Mouse (Mus musculus): ENCODE measurements around the gene Rab3b. TPM values are rescaled to one million over a fixed set of nuclear protein-coding genes. Genes with fewer than 3 reads are reported as not detected.

Gene Rab3b
- polyA plus RNA-seq, 1 experiment from 2014 or later, result 208 TPM

DNA sequence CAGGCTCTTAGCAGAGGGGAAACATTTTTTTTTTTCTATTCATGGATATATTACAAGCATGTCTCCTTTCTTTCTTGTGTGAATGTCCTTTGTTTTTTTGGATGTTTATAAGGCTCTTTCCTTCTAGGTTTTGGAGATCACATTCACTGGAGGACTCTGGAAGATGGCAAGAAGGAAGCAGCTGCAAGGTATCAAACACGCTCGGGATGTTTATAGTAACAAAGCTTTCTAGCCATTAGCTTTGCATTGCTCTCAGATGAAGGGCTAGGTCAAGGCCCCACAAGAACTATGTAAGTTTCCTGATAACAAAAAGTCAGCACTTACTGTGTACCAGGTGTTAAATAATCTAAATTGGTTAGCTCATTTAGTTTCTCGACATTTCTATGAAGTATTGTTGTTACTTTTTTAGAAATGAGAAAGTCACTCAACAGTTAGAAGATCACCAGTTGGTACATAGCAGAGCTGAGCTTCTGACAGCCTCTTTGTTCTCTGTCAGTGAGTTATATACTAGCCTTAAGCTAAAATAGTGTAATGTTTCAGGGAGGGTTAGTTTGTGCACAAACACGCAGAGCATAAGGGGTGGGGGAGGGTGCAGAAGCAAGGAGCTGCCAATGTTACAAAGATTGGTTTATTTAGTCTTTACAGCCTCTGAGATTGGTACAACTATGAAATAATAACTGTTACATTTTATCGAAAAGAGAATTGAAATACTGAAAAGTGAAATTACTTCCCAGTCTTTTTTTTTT, 32.9 kb upstream of the Rab3b start:
- ATAC-seq (ENCODE audit: low FRiP score), result no peak
- Histone ChIP-seq H3K4me2 (no peak overlapping the region), H3K27me3 (replicated peaks) (no peaks in the 10 kb centered on the region), H3K36me3 (no peaks in the 10 kb centered on the region), H3K9me3 (replicated peaks) (no peaks in the 10 kb centered on the region), H3K4me1 (peaks cover 24% of the 10 kb centered on the region), H3K27ac (replicated peaks) (no peak overlapping the region), H3K9ac (replicated peaks) (no peak overlapping the region), H3K4me3 (replicated peaks) (no peak overlapping the region)
- 88% methylated on average over 5 of the region's 5 CpGs for WGBS

DNA sequence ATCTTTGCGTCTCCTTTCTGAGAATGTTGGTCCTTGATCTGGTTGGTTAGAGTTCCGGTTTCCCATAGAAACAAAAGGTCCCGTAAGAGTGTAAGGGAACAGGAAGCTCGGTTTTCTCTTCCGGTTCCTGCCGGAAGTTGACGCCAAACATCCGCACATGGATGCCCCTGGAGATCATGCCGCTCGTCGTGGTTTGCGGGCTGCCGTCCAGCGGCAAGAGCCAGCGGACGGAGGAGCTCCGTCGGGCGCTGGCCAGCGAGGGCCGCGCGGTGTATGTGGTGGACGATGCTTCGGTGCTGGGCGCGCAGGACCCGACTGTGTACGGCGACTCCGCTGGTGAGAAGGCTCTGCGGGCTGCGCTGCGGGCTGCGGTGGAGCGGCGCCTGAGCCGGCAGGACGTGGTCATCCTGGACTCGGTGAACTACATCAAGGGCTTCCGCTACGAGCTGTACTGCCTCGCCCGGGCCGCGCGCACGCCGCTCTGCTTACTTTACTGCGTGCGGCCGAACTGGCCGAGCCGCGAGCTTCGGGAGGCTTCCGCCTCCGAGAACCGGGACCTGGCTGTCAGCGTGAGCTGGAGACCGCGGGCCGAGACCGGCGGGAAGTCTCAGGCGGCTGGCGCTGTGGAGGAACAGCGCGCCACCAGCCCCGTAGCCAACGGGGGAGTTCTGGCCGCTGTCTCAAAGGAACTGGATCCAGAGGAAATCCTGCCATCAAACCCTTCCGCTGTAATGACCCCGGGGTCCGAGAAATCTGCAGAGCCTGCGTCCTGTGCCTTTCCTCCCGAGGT, 31.0 kb upstream of the Rab3b start, which contains the start of gene Kti12:
Gene Kti12 (plus strand): TSS at position 71 of the 790 bp plus-strand sequence.
- Histone ChIP-seq H3K4me3 (replicated peaks) (peak within 1 kb of the TSS; percentile 76), H3K27me3 (replicated peaks) (no peaks in the 10 kb centered on the region), H3K27ac (replicated peaks) (peak within 1 kb of the TSS; percentile 86), H3K9me3 (replicated peaks) (no peaks in the 10 kb centered on the region), H3K36me3 (no peaks in the 10 kb centered on the region; the same call in 1 of the 2 replicates), H3K9ac (replicated peaks) (peak within 1 kb of the TSS; percentile 67), H3K4me1 (peaks cover 28% of the 10 kb centered on the region), H3K4me2 (peak within 1 kb of the TSS; percentile 90)
- WGBS, result under 1% methylated on average over 77 of the region's 77 CpGs
- ATAC-seq (ENCODE audit: low FRiP score), result peak; percentile 91

DNA sequence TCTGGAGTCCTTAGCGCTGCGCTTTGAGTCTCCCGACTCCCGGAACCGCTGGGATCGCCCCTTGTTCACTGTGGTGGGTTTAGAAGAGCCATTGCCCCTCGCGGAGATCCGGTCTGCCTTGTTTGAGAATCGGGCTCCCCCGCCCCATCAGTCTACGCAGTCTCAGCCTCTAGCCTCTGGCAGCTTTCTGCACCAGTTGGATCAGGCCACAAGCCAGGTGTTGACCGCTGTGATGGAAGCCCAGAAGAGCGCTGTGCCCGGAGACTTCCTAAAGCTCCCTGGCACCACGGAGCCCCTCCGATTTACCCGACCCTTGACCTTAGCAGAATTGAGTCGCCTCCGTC, 30.4 kb upstream of the Rab3b start, which contains the start of gene A730015C16Rik:
Gene A730015C16Rik (minus strand): TSS at position 115 of the 344 bp plus-strand sequence.
- WGBS, result 14% methylated on average over 20 of the region's 20 CpGs
- Histone ChIP-seq H3K9me3 (replicated peaks) (no peaks in the 10 kb centered on the region), H3K27ac (replicated peaks) (peak within 1 kb of the TSS; percentile 86), H3K27me3 (replicated peaks) (no peaks in the 10 kb centered on the region), H3K4me1 (peaks cover 28% of the 10 kb centered on the region), H3K36me3 (peaks cover 5% of the 10 kb centered on the region; the same call in 1 of the 2 replicates), H3K4me2 (peak within 1 kb of the TSS; percentile 90), H3K9ac (replicated peaks) (peak within 1 kb of the TSS; percentile 67), H3K4me3 (replicated peaks) (peak within 1 kb of the TSS; percentile 76)
- ATAC-seq (ENCODE audit: low FRiP score), result peak; percentile 45

DNA sequence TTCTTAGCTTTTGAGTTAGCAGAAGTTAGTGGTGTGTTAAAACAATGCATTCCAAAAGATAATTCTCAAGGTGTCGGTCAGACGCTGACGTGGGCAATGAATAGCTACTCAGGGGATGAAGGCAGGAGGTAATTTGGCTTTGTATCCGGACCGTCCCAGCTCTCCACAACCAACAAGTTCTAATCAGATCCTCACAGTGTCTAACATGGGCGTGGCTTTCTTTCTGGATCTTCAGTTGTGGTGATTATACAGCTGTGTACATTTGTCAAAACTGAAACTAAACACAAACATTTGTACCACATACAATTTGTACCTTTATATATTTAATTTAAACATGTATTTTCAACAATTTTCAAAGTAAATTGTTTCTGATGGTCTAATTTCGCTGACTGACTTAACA, 12.1 kb upstream of the Rab3b start:
- H3K27ac ChIP-seq (replicated peaks), result no peak overlapping the region
- H3K36me3 ChIP-seq, result peaks cover 24% of the 10 kb centered on the region
- H3K4me2 ChIP-seq, result no peak overlapping the region
- H3K9ac ChIP-seq (replicated peaks), result no peak overlapping the region
- no peaks in the 10 kb centered on the region for H3K27me3 ChIP-seq (replicated peaks)
- H3K9me3 ChIP-seq (replicated peaks), result no peaks in the 10 kb centered on the region
- no peaks in the 10 kb centered on the region for H3K4me1 ChIP-seq
- ATAC-seq (ENCODE audit: low FRiP score), result no peak
- WGBS, result 81% methylated on average over 7 of the region's 7 CpGs
- no peak overlapping the region for H3K4me3 ChIP-seq (replicated peaks)

DNA sequence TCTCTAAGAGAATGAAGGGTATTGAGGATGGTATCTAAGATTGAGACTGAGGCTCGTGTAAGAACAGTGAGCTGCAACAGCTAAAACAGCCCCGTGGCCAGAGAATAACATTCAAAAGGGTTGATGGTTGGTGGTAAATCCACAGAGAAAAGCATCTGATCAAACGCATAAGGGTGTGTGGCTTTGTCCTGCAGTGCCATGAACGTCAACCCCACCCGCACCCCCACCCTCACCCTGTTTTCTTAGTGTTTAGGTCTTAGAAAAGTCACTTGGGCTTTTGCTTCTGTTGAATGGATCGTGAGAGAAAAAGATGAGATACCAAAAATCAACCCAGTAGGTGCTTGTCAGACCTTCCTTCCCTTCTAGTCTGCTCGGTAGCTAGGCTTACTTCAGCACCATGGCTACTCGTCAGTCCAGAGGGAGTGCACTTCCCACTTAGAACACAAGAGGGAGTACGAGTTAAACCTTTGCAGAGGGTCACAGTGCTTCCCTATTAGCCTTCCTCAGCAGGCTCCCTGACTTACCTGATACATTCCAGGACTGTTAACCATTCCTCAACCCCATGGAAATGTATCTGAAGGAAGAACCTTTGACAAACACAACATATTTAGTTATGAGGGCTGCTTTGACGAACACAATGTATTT, 9.0 kb upstream of the Rab3b start:
- no peak overlapping the region for H3K27ac ChIP-seq (replicated peaks)
- no peaks in the 10 kb centered on the region for H3K27me3 ChIP-seq (replicated peaks)
- peak; percentile 91 for ATAC-seq (ENCODE audit: low FRiP score)
- no peaks in the 10 kb centered on the region for H3K4me1 ChIP-seq
- H3K4me3 ChIP-seq (replicated peaks), result no peak overlapping the region
- H3K9ac ChIP-seq (replicated peaks), result no peak overlapping the region
- 0 out of 2 replicates have a peak, but pooled peaks cover 1% of the 10 kb centered on the region for H3K36me3 ChIP-seq
- no peaks in the 10 kb centered on the region for H3K9me3 ChIP-seq (replicated peaks)
- no peak overlapping the region for H3K4me2 ChIP-seq
- WGBS, result 33% methylated on average over 10 of the region's 10 CpGs

DNA sequence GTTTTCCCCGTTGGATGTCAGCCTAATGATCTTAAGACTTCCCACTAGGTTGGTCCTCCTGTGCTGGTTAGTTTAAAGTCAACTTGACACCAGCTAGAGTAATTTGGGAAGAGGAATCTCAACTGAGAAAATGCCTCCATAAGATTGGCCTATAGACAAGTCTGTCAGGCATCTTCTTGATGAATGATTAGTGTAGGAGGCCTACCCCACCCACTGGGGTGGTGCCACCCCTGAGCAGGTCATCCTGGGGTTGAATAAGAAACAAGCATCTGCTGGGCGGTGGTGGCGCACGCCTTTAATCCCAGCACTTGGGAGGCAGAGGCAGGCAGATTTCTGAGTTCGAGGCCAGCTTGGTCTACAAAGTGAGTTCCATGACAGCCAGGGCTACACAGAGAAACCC, 5.1 kb upstream of the Rab3b start:
- Histone ChIP-seq H3K4me1 (no peaks in the 10 kb centered on the region), H3K9me3 (replicated peaks) (no peaks in the 10 kb centered on the region), H3K4me3 (replicated peaks) (no peak overlapping the region), H3K27me3 (replicated peaks) (no peaks in the 10 kb centered on the region; the same call in 1 of the 2 replicates), H3K36me3 (no peaks in the 10 kb centered on the region), H3K9ac (replicated peaks) (no peak overlapping the region), H3K4me2 (no peak overlapping the region), H3K27ac (replicated peaks) (no peak overlapping the region)
- 93% methylated on average over 5 of the region's 5 CpGs for WGBS
- ATAC-seq (ENCODE audit: low FRiP score), result no peak

DNA sequence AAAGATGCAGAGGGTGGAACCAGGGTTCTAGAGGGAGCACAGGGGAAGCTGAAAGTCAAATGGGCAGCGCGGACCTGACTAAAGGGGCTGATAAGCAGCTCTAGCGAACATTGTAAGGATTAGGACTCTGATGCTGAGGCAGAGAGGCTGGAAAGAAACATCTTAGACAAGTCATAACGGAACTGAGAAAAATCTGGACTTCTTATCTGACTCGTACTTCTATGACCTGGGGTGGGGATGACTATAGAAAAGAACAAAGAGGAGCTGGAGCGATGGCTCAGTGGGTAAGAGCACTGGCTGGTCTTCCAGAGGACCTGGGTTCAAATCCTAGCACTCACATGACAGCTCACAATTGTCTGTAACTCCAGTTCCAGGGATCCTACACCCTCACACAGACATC, 962 bp upstream of the Rab3b start:
- no peak overlapping the region for H3K9ac ChIP-seq (replicated peaks)
- H3K4me2 ChIP-seq, result no peak overlapping the region
- ATAC-seq (ENCODE audit: low FRiP score), result no peak
- no peak overlapping the region for H3K4me3 ChIP-seq (replicated peaks)
- H3K9me3 ChIP-seq (replicated peaks), result no peaks in the 10 kb centered on the region
- no peaks in the 10 kb centered on the region; the same call in 1 of the 2 replicates for H3K27me3 ChIP-seq (replicated peaks)
- peaks cover 6% of the 10 kb centered on the region; the same call in 1 of the 2 replicates for H3K4me1 ChIP-seq
- H3K36me3 ChIP-seq, result no peaks in the 10 kb centered on the region
- 82% methylated on average over 6 of the region's 6 CpGs for WGBS
- H3K27ac ChIP-seq (replicated peaks), result no peak overlapping the region

DNA sequence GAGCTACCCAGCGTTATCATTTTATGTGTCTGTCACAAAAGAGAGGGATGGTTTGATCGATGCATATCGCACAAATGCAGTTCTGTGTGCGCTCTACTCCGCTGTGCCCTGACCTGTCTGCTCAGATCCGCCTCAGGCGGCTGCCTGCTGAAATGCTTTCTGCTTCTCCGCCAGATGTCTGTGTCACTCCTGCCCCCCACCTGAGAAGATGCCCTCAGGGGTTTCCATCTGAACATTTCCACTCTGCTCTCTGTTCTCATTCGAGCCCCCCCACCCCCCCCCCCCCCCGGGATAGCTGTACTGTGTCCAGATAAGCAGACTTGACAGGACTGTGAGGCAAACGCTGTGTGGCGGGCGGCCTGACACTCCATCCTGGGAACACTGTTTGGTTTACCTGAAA, 5.0 kb downstream of the Rab3b start:
- Histone ChIP-seq H3K9me3 (replicated peaks) (no peaks in the 10 kb centered on the region), H3K36me3 (no peaks in the 10 kb centered on the region), H3K4me3 (replicated peaks) (no peak overlapping the region), H3K27me3 (replicated peaks) (no peaks in the 10 kb centered on the region), H3K9ac (replicated peaks) (no peak overlapping the region), H3K27ac (replicated peaks) (no peak overlapping the region), H3K4me2 (no peak overlapping the region), H3K4me1 (peaks cover 6% of the 10 kb centered on the region; the same call in 1 of the 2 replicates)
- ATAC-seq (ENCODE audit: low FRiP score), result no peak
- 65% methylated on average over 13 of the region's 13 CpGs for WGBS

DNA sequence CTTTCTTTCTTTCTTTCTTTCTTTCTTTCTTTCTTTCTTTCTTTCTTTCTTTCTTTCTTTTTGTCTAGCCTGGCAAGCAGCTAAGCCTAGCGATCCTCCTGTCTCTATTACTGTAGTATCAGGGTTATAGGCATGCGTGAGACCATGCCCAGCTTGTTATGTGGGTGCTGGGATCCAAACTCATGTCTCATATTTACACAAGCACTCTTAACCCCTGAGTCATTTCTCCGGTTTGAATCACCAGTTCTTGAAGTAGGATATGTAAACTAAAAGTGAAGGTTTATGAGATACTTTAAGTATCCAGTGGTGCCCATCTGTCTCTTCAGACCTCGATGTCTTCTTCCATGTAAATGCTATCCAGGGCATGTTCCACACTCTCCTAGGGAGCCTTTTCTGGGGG, 8.6 kb downstream of the Rab3b start:
- H3K36me3 ChIP-seq, result 0 out of 2 replicates have a peak, but pooled peaks cover 4% of the 10 kb centered on the region
- H3K4me3 ChIP-seq (replicated peaks), result no peak overlapping the region
- H3K4me1 ChIP-seq, result no peaks in the 10 kb centered on the region
- no peaks in the 10 kb centered on the region for H3K27me3 ChIP-seq (replicated peaks)
- no peak overlapping the region for H3K27ac ChIP-seq (replicated peaks)
- no peak overlapping the region for H3K4me2 ChIP-seq
- H3K9me3 ChIP-seq (replicated peaks), result no peaks in the 10 kb centered on the region
- 92% methylated on average over 4 of the region's 4 CpGs for WGBS
- no peak for ATAC-seq (ENCODE audit: low FRiP score)
- H3K9ac ChIP-seq (replicated peaks), result no peak overlapping the region

DNA sequence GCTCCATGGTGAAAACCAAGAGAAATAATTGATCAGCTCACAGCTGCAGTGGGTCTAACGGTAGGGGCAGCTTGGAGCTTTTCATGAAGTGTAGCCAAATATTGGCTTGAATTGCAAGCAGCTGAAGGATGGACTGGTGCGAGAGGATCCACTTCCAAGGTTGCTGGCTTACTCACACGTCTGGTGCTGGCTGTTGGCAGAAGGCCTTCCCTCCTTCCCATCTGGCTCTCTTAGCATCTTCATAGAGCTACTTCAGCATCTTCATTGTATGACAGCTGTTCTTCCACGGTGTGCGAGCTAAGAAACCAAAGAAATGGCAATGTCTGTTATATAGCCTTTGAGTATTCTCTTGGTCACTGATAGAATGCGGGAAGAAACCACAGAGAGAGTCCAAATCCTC, 12.0 kb downstream of the Rab3b start:
- Histone ChIP-seq H3K27ac (replicated peaks) (no peak overlapping the region), H3K4me1 (no peaks in the 10 kb centered on the region), H3K4me2 (no peak overlapping the region), H3K9me3 (replicated peaks) (no peaks in the 10 kb centered on the region), H3K9ac (replicated peaks) (no peak overlapping the region), H3K27me3 (replicated peaks) (no peaks in the 10 kb centered on the region), H3K36me3 (0 out of 2 replicates have a peak, but pooled peaks cover 4% of the 10 kb centered on the region), H3K4me3 (replicated peaks) (no peak overlapping the region)
- ATAC-seq (ENCODE audit: low FRiP score), result no peak
- WGBS, result 85% methylated on average over 6 of the region's 6 CpGs

DNA sequence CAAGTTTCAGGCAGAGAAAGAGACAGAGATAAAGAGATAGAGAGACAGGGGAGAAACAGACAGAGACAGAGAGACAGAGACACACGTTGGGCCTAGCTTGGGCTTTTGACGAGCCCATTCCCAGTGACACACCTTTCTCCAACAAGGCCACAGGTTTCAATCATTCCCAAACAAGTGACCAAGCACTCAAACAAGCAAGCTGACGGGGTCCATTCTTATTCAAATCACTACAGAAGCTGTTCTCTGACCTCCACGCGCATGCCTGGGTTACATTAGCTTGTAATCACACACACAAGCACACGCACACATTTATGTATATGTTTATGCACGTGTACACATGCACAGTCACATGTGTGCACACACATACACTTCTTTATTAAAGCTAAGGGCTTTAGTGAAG, 21.6 kb downstream of the Rab3b start:
- Histone ChIP-seq H3K4me2 (no peak overlapping the region), H3K9ac (replicated peaks) (no peak overlapping the region), H3K9me3 (replicated peaks) (no peaks in the 10 kb centered on the region), H3K27me3 (replicated peaks) (no peaks in the 10 kb centered on the region), H3K36me3 (no peaks in the 10 kb centered on the region), H3K27ac (replicated peaks) (no peak overlapping the region), H3K4me3 (replicated peaks) (no peak overlapping the region), H3K4me1 (no peaks in the 10 kb centered on the region)
- 62% methylated on average over 7 of the region's 7 CpGs for WGBS
- no peak for ATAC-seq (ENCODE audit: low FRiP score)
